Mouse (Mus musculus): ENCODE results near the gene Nrcam.

The Nrcam gene

GRCm38 (mm10) chr12:44357881-44358280 lies 29.2 kb downstream of the Nrcam start:
- in situ Hi-C loops (cut with MboI, MseI), result loop anchor here (25.0 kb wide), 1 partner anchor 454 kb away; no protein-coding TSS in a partner anchor

GRCm38 (mm10) chr12:44371076-44371710 lies 42.5 kb downstream of the Nrcam start:
- in situ Hi-C loops (cut with MboI, MseI), result loop anchor here (25.0 kb wide), 1 partner anchor 441 kb away; no protein-coding TSS in a partner anchor

DNA sequence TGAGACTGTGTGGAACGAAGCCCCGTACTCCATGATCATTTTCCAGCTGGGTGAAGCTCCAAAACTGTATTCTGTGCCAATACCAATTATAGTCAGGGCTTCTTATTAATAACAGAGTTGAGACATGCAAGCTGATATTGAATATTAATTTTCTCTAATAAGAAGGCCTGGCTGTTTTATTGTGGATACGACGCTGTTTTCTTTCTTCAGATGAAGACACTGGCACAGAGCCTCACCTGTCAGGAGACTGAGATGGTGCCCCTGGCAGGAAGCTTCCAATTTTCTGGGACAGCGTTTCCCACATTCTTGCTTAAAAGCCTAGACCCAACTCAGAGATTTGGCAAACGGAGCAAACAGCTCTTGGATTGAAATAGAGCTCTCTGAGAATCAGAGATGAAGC lies 47.3 kb downstream of the Nrcam start:
- in situ Hi-C loops (cut with MboI, MseI), result no loop called here

- in situ Hi-C loops (cut with MboI, MseI), result no loop called here
Measured at GRCm38 (mm10) chr12:44378431-44379161, 49.9 kb downstream of the Nrcam start.

GRCm38 (mm10) chr12:44380805-44381204 lies 52.1 kb downstream of the Nrcam start:
- in situ Hi-C loops (cut with MboI, MseI), result no loop called here

- in situ Hi-C loops (cut with MboI, MseI), result no loop called here
Measured at GRCm38 (mm10) chr12:44386398-44386797, 57.7 kb downstream of the Nrcam start.

DNA sequence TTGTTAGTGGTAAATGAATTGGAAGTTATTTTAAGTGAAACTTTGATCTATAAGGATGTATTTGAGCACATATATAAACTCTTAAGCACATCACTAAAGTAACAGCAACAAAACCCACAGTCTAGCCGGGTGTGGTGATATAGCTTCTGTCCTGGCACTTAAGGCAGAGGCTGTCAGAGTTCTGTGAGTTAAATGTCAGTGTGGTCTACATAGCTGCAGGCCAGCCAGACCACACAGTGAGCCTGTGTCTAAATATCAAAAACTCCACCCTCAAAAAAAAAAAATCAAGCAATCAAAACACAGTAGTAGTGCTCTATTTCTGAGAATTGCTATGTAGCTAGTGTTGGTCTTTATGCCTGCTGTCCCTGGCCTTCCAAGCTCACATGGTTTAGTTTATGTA lies 59.5 kb downstream of the Nrcam start:
- in situ Hi-C loops (cut with MboI, MseI), result no loop called here

GRCm38 (mm10) chr12:44390391-44391137 lies 61.9 kb downstream of the Nrcam start:
- in situ Hi-C loops (cut with MboI, MseI), result loop anchor here (10.0 kb wide), 1 partner anchor 76 kb away; no protein-coding TSS in a partner anchor

GRCm38 (mm10) chr12:44394901-44395300 lies 66.2 kb downstream of the Nrcam start:
- in situ Hi-C loops (cut with MboI, MseI), result loop anchor here (10.0 kb wide), 1 partner anchor 80 kb away; no protein-coding TSS in a partner anchor

DNA sequence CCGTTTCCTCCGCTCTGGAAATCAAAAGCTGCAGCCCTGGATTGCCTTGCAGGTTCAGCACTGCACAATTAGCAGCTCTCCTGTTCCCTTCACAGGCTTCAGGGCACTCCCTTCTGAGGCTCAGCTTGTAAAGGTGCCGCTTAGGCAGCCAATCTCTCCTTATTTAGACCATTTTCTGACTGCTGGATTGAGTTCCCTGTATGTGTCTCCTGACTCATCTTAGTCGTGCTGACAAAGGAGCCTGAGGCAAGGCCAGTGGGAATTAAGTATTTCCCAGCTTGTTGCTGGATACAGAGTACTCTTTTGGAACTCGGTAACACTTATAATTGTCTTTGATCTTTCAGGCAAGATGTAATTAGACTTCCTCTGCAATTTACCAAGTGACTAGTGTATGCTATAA lies 69.1 kb downstream of the Nrcam start:
- in situ Hi-C loops (cut with MboI, MseI), result loop anchor here (10.0 kb wide), 1 partner anchor 83 kb away; no protein-coding TSS in a partner anchor

DNA sequence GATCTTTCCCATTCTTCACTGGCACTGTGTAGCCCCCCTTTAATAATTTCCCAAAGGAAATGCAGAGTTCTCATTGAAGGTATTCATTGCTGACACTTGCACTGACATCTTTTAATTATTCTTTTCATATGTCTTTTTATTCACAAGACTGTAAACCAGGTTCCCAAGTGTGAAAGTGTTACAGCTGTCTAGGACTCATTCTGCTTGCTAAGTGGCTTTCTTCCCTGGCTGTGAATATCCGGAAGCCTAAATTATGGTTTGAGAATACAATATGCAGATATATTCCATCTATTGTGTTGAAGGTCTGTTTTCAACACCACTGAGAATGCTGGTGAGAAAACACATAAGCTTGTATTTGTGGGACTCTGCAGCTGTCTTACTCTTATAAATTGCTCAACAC lies 73.4 kb downstream of the Nrcam start:
- in situ Hi-C loops (cut with MboI, MseI), result no loop called here

DNA sequence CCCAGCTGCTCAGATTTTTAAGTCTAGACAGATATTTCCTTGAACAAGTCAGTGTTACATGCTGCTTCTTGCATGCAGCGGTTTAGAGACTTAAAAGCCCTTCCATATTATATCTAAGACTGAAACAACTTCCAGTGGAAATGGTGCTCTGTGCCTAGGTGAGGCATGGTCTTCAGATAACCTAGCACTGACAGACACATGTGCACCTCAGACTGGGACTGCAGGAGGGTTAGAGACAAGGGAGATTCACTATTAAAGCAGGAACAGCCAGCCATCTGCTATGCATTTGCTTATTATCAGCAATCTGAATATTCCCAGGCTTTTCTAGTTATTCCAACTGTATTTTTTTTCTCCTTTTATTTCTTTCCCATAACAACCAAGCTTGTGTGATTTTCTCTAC lies 74.6 kb downstream of the Nrcam start:
- in situ Hi-C loops (cut with MboI, MseI), result no loop called here

DNA sequence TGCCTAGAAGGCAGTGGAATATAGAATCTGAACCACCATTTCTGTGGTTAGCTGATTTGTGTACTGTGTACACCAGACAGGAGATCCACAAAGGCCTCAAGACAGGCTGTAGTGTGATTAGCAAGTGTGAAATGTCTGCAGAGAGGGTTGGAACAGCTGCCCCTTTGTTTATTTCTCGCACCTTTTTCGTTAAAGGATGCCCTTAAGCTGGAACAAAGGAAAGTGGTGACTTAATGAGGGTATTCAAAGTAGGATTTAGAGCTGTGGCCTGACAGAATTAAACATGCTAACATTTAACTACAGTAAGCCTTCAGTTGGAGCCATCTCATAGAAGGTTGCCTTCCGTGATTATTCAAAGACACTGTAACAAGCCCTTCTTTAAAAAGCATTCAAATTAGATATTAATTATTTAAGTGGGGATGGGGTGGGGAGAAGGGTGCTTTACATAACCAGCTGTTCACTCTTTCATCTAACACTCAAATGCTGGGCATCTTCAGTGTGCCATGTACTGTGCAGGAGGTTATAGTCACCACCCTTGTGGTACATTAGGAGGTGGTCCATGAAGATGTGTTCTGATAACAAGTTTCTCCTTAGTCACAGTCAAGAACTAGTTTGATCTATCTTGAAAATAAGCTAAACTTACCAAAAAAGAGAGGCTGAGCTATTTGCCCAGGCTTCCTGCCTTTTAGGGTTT lies 75.2 kb downstream of the Nrcam start:
- in situ Hi-C loops (cut with MboI, MseI), result no loop called here

GRCm38 (mm10) chr12:44409786-44410185 lies 81.1 kb downstream of the Nrcam start:
- in situ Hi-C loops (cut with MboI, MseI), result no loop called here

- in situ Hi-C loops (cut with MboI, MseI), result no loop called here
Measured at GRCm38 (mm10) chr12:44411031-44411430, 82.3 kb downstream of the Nrcam start.

DNA sequence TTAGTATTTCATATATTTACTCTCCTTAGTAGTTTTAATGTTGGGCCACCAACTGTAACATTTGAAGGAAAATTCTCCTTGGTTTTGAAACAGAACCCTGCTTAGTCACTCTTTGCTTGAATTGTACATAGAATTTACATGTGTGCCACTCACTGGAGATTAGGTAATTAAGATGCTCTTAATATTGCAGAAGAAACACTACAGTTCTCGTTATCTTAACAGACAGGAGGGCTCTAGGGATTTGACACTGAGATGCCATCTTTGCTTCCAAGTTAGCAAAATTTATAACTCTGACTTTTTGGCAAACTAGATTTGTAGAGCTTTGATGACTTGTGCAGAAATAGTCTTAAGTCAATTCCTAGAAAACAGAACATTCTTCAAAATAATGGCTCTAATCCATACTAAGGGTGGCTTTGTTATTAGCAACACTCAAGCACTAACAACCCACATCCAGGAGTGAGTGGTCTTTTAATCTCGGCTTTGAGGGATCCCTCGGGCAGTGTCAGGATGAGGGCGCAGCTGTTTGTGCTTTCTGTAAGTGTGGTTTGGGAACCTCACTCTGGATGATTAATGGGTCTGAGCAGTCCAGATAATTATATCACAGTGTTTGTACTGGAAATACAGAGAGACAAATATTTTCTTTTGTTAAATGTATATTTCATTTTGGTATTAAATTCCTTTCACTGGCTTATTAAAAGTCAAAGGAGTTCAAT lies 93.6 kb downstream of the Nrcam start:
- in situ Hi-C loops (cut with MboI, MseI), result no loop called here

DNA sequence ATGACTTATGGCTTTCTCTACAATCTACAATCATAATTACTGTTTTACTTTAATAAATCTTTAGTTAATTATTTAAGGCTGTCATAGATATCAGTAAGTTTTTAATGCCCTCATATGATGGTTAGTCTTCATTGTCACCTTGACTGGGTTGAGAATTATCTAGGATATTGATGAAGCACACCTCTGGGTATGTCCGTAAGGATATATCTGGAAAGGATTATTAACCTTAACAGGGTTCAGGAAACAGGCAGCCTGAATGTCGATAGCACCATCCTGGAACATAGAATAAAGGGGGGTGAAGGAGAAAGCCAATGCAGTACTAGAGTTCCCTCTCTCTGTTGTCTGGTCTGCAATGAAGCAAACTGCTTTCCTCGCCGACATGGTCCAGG lies 94.2 kb downstream of the Nrcam start:
- in situ Hi-C loops (cut with MboI, MseI), result no loop called here

- in situ Hi-C loops (cut with MboI, MseI), result no loop called here
Measured at GRCm38 (mm10) chr12:44424011-44424410, 95.3 kb downstream of the Nrcam start.

DNA sequence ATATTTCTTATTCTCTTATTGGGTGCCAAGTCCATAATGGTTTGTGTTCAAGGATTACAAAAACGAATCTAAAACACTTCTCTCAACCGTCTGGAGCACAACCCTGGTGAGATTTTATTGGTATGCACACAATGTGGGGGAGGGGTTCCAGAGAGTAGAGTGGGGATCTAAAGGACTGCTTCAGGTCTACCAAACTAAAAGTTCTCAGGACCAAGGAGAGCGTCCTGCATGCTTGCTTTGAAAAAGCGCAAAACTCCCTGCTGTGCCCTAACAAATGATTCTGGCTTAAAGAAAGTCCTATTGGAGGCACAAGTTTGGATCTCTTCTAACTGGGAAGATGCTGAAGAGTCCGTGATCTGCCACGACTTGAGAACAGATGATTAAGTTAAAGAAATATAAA lies 96.4 kb downstream of the Nrcam start:
- in situ Hi-C loops (cut with MboI, MseI), result no loop called here

GRCm38 (mm10) chr12:44430335-44430734 lies 101.7 kb downstream of the Nrcam start:
- in situ Hi-C loops (cut with MboI, MseI), result no loop called here

DNA sequence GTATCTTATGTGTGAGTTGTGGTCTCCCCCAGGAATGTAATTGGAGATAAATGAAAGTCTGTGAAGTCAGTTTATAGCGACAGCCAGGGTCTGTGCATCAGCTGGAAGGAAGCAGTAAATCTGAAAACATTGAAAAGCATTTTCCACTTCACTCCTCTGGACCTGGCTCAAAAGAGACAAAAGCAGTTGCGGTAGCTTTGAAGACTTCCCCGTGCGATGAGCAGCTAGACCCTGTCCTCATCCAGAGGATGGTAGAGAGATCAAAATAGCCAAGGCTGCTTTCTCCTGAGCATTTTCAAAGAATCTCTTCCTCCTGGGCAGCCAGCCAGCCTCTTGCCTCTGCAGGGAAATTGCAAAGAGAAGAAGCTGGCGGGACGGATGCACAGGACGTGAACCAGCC lies 102.3 kb downstream of the Nrcam start:
- in situ Hi-C loops (cut with MboI, MseI), result no loop called here

All from T-helper 1 cell (primary cell).